21 mouse cellular contexts compared by ENCODE assay signal in the genomic region with DNA sequence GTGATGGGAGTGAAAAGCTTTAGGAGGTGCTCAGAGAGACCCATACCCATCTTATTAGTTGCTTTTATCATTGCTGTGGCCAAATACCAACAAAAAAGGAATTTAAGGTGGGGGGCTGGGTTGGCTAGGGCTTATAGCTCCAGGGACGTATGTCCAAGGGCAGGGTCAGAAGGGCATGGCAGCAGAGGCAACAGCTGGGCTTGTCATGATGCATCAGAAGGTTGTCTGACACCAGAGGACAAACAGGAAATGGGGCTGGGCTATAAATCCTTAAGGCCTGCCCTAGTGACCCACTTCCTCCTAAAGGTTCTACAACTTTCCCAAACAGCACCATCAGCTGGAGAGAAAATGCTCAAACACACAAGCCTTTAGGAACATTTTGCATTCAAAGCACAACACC.
DNase-seq lines count a peak whose midpoint lies in the region; ATAC-seq and TF ChIP-seq lines count a peak whose summit lies in the region.
"Had no signal": no experiment of that assay in that cellular context is flagged by ENCODE, and none has a peak within 500 bp of the region (broad histone marks: within the 10 kb centered on the region; RNA-seq: fewer than 3 reads in every experiment).

No protein-coding gene starts in this region.

- no peak for TF ChIP-seq POLR2A in lung, adult 2 months (IDR thresholded peaks at IDR 0.05; ENCODE audit: borderline replicate concordance, extremely low read depth, low read depth, low read length)

- no peaks in the 10 kb centered on the region for H3K27me3 ChIP-seq in hindbrain, embryonic 16.5 days (replicated peaks; ENCODE audit: control insufficient read depth, insufficient read depth, low read length)
- no peaks in the 10 kb centered on the region for H3K27me3 ChIP-seq in hindbrain, embryonic 14.5 days (ENCODE audit: control insufficient read depth, insufficient read depth, low read length)
- H3K27me3 ChIP-seq in lung, embryonic 15.5 days: no peaks in the 10 kb centered on the region
- no peaks in the 10 kb centered on the region for H3K27me3 ChIP-seq in neural tube, embryonic 15.5 days (replicated peaks)
- H3K27me3 ChIP-seq: forebrain, embryonic 13.5 days; heart, embryonic 13.5 days; hindbrain, embryonic 13.5 days had no signal

- WGBS in hindbrain, embryonic 16.5 days: 67% methylated on average over 1 of the region's 1 CpGs
- WGBS in hindbrain, embryonic 14.5 days: 94% methylated on average over 1 of the region's 1 CpGs
- WGBS in lung, embryonic 15.5 days: 30% methylated on average over 1 of the region's 1 CpGs
- 71% methylated on average over 1 of the region's 1 CpGs for WGBS in lung, adult 2 months
- 70% methylated on average over 1 of the region's 1 CpGs for WGBS in neural tube, embryonic 15.5 days

- peaks cover 4% of the 10 kb centered on the region; the same call in 1 of the 2 replicates for H3K4me1 ChIP-seq in hindbrain, embryonic 16.5 days (ENCODE audit: control insufficient read depth, insufficient read depth, low read depth, low read length)
- no peaks in the 10 kb centered on the region for H3K4me1 ChIP-seq in hindbrain, embryonic 14.5 days (replicated peaks; ENCODE audit: control insufficient read depth, insufficient read depth, low read length)
- H3K4me1 ChIP-seq in lung, embryonic 15.5 days: peaks cover 10% of the 10 kb centered on the region
- H3K4me1 ChIP-seq in lung, adult 2 months (ENCODE audit: control insufficient read depth, insufficient read depth, low read length): no peaks in the 10 kb centered on the region
- 0 out of 2 replicates have a peak, but pooled peaks cover 5% of the 10 kb centered on the region for H3K4me1 ChIP-seq in neural tube, embryonic 15.5 days
- H3K4me1 ChIP-seq: forebrain, embryonic 10.5 days; forebrain, embryonic 13.5 days; heart, embryonic 10.5 days; heart, embryonic 13.5 days had no signal

- peak overlapping the region; percentile 13; the same call in 1 of the 2 replicates for H3K27ac ChIP-seq in hindbrain, embryonic 16.5 days (ENCODE audit: low read depth, low read length)
- no peak overlapping the region for H3K27ac ChIP-seq in hindbrain, embryonic 14.5 days
- H3K27ac ChIP-seq in lung, embryonic 15.5 days: no peak overlapping the region
- no peak overlapping the region for H3K27ac ChIP-seq in neural tube, embryonic 15.5 days (replicated peaks)
- H3K27ac ChIP-seq: forebrain, embryonic 10.5 days; forebrain, embryonic 13.5 days; heart, adult 2 months; heart, embryonic 10.5 days; heart, embryonic 13.5 days; hindbrain, embryonic 13.5 days had no signal

- no peak overlapping the region for H3K9ac ChIP-seq in hindbrain, embryonic 16.5 days (ENCODE audit: low read depth, low read length)
- H3K9ac ChIP-seq in hindbrain, embryonic 14.5 days: no peak overlapping the region
- no peak overlapping the region for H3K9ac ChIP-seq in lung, embryonic 15.5 days
- no peak overlapping the region for H3K9ac ChIP-seq in neural tube, embryonic 15.5 days (replicated peaks)
- H3K9ac ChIP-seq: forebrain, embryonic 13.5 days; heart, embryonic 13.5 days; hindbrain, embryonic 13.5 days had no signal

- no peak for TF ChIP-seq CTCF in lung, adult 2 months (IDR thresholded peaks at IDR 0.05; ENCODE audit: insufficient read depth, low read length)

- ATAC-seq in cerebellum, adult (ENCODE audit: insufficient number of reproducible peaks, low FRiP score, low TSS enrichment): peak; percentile 26; the same call in 1 of the 2 replicates
- ATAC-seq in hindbrain, embryonic 16.5 days: no peak
- no peak for ATAC-seq in hindbrain, embryonic 14.5 days (ENCODE audit: low FRiP score)
- ATAC-seq in lung, embryonic 15.5 days (ENCODE audit: borderline replicate concordance, extremely low read depth, low FRiP score, low TSS enrichment): peak; percentile 35; the same call in 1 of the 2 replicates
- ATAC-seq in neural tube, embryonic 15.5 days (ENCODE audit: low FRiP score): no peak
- ATAC-seq: activated CD4-positive, CD25-positive, alpha-beta regulatory T cell, adult 4 months; forebrain, embryonic 13.5 days; forebrain, embryonic 16.5 days; inflammation-experienced regulatory T-cells, adult 6 months had no signal

- H3K9me3 ChIP-seq in hindbrain, embryonic 16.5 days (ENCODE audit: control insufficient read depth, low read length): no peaks in the 10 kb centered on the region
- H3K9me3 ChIP-seq in hindbrain, embryonic 14.5 days (ENCODE audit: control insufficient read depth, low read length): no peaks in the 10 kb centered on the region
- H3K9me3 ChIP-seq in lung, embryonic 15.5 days: no peaks in the 10 kb centered on the region
- H3K9me3 ChIP-seq in neural tube, embryonic 15.5 days (replicated peaks): no peaks in the 10 kb centered on the region
- H3K9me3 ChIP-seq: forebrain, embryonic 13.5 days; heart, embryonic 10.5 days; heart, embryonic 13.5 days; hindbrain, embryonic 13.5 days had no signal

- DNase-seq in cerebellum, postnatal 36 days: no peak
- no peak for DNase-seq in hindbrain, embryonic 14.5 days (ENCODE audit: low spot score)
- no peak for DNase-seq in lung, adult 2 months
- DNase-seq in neural tube, embryonic 10.5 days (ENCODE audit: extremely low spot score, low spot score): peak; percentile 11
- DNase-seq: adrenal gland, adult 8-10 months; gastrocnemius, postnatal 10 days; gastrocnemius, postnatal 36 days; heart, adult 2 months; heart, postnatal 14 days had no signal

- H3K4me2 ChIP-seq in hindbrain, embryonic 16.5 days (ENCODE audit: low read length): no peak overlapping the region
- H3K4me2 ChIP-seq in hindbrain, embryonic 14.5 days (replicated peaks): no peak overlapping the region
- H3K4me2 ChIP-seq in lung, embryonic 15.5 days: no peak overlapping the region
- H3K4me2 ChIP-seq in neural tube, embryonic 15.5 days: no peak overlapping the region
- H3K4me2 ChIP-seq: forebrain, embryonic 13.5 days; heart, embryonic 13.5 days; hindbrain, embryonic 13.5 days had no signal

- H3K4me3 ChIP-seq in hindbrain, embryonic 16.5 days (ENCODE audit: low read length): no peak overlapping the region
- no peak overlapping the region for H3K4me3 ChIP-seq in hindbrain, embryonic 14.5 days (replicated peaks; ENCODE audit: low read length)
- H3K4me3 ChIP-seq in lung, embryonic 15.5 days: no peak overlapping the region
- H3K4me3 ChIP-seq in lung, adult 2 months (replicated peaks; ENCODE audit: extremely low read depth, low read depth, low read length): no peak overlapping the region
- H3K4me3 ChIP-seq in neural tube, embryonic 15.5 days (replicated peaks): no peak overlapping the region
- H3K4me3 ChIP-seq: forebrain, embryonic 10.5 days; forebrain, embryonic 13.5 days; heart, adult 2 months; heart, embryonic 10.5 days; heart, embryonic 13.5 days; hindbrain, embryonic 13.5 days had no signal

- H3K36me3 ChIP-seq in hindbrain, embryonic 16.5 days (ENCODE audit: control insufficient read depth, insufficient read depth, low read length): no peaks in the 10 kb centered on the region
- H3K36me3 ChIP-seq in hindbrain, embryonic 14.5 days (replicated peaks; ENCODE audit: control insufficient read depth, insufficient read depth): no peaks in the 10 kb centered on the region
- no peaks in the 10 kb centered on the region for H3K36me3 ChIP-seq in lung, embryonic 15.5 days
- H3K36me3 ChIP-seq in neural tube, embryonic 15.5 days: no peaks in the 10 kb centered on the region
- H3K36me3 ChIP-seq: forebrain, embryonic 10.5 days; heart, embryonic 10.5 days; heart, embryonic 13.5 days; hindbrain, embryonic 13.5 days had no signal

Comparison
In these comparisons a context has a peak if more than half of its experiments do, and no peak if none do; other contexts are left out.
1. ATAC-seq: peak in cerebellum, adult (single experiment) and lung, embryonic 15.5 days (single experiment); none in hindbrain, embryonic 16.5 days (single experiment), hindbrain, embryonic 14.5 days (single experiment) and neural tube, embryonic 15.5 days (single experiment).